Mouse (Mus musculus): ENCODE measurements around the gene Lnx2. TPM values are rescaled to one million over a fixed set of nuclear protein-coding genes. Genes with fewer than 3 reads are reported as not detected.

Lnx2 gene
- polyA plus RNA-seq, 1 experiment, result 44.9 TPM

GRCm38 (mm10) chr5:147068876-147069275, 7.5 kb downstream of the Lnx2 start:
- WGBS, result 82% methylated on average over 5 of the region's 5 CpGs
- Histone ChIP-seq H3K36me3 (ENCODE audit: control insufficient read depth, insufficient read depth, low read length) (no peaks in the 10 kb centered on the region), H3K4me1 (ENCODE audit: control insufficient read depth, insufficient read depth, insufficient read length, low read length) (peaks cover 7% of the 10 kb centered on the region; the same call in 1 of the 2 replicates), H3K27me3 (ENCODE audit: control insufficient read depth, insufficient read depth, low read length) (no peaks in the 10 kb centered on the region), H3K4me3 (ENCODE audit: low read depth, low read length) (no peak overlapping the region), H3K27ac (ENCODE audit: insufficient read depth, low read depth, low read length) (no peak overlapping the region)
- TF ChIP-seq POLR2A (IDR thresholded peaks at IDR 0.05; ENCODE audit: low read depth, low read length), result no peak
- no peak for TF ChIP-seq CTCF (IDR thresholded peaks at IDR 0.05; ENCODE audit: extremely low read depth, insufficient read length, insufficient replicate concordance, low read depth, low read length)

- H3K36me3 ChIP-seq (ENCODE audit: control insufficient read depth, insufficient read depth, low read length), result no peaks in the 10 kb centered on the region
- 63% methylated on average over 5 of the region's 5 CpGs for WGBS
- no peaks in the 10 kb centered on the region for H3K27me3 ChIP-seq (ENCODE audit: control insufficient read depth, insufficient read depth, low read length)
- TF ChIP-seq POLR2A (IDR thresholded peaks at IDR 0.05; ENCODE audit: low read depth, low read length), result no peak
- no peak for TF ChIP-seq CTCF (IDR thresholded peaks at IDR 0.05; ENCODE audit: extremely low read depth, insufficient read length, insufficient replicate concordance, low read depth, low read length)
- H3K27ac ChIP-seq (ENCODE audit: insufficient read depth, low read depth, low read length), result no peak overlapping the region
- peaks cover 5% of the 10 kb centered on the region; the same call in 1 of the 2 replicates for H3K4me1 ChIP-seq (ENCODE audit: control insufficient read depth, insufficient read depth, insufficient read length, low read length)
- H3K4me3 ChIP-seq (ENCODE audit: low read depth, low read length), result no peak overlapping the region
Observed at GRCm38 (mm10) chr5:147066965-147067364, 9.4 kb downstream of the Lnx2 start.

GRCm38 (mm10) chr5:147066129-147066528, 10.3 kb downstream of the Lnx2 start:
- Histone ChIP-seq H3K4me3 (ENCODE audit: low read depth, low read length) (no peak overlapping the region), H3K4me1 (ENCODE audit: control insufficient read depth, insufficient read depth, insufficient read length, low read length) (peaks cover 5% of the 10 kb centered on the region; the same call in 1 of the 2 replicates), H3K27me3 (ENCODE audit: control insufficient read depth, insufficient read depth, low read length) (no peaks in the 10 kb centered on the region), H3K36me3 (ENCODE audit: control insufficient read depth, insufficient read depth, low read length) (no peaks in the 10 kb centered on the region), H3K27ac (ENCODE audit: insufficient read depth, low read depth, low read length) (no peak overlapping the region)
- TF ChIP-seq POLR2A (IDR thresholded peaks at IDR 0.05; ENCODE audit: low read depth, low read length) (no peak), CTCF (IDR thresholded peaks at IDR 0.05; ENCODE audit: extremely low read depth, insufficient read length, insufficient replicate concordance, low read depth, low read length) (no peak)
- WGBS, result 60% methylated on average over 4 of the region's 4 CpGs

- H3K4me3 ChIP-seq (ENCODE audit: low read depth, low read length), result no peak overlapping the region
- no peak overlapping the region for H3K27ac ChIP-seq (ENCODE audit: insufficient read depth, low read depth, low read length)
- H3K27me3 ChIP-seq (ENCODE audit: control insufficient read depth, insufficient read depth, low read length), result no peaks in the 10 kb centered on the region
- H3K4me1 ChIP-seq (ENCODE audit: control insufficient read depth, insufficient read depth, insufficient read length, low read length), result peaks cover 10% of the 10 kb centered on the region
- 57% methylated on average over 8 of the region's 8 CpGs for WGBS
- H3K36me3 ChIP-seq (ENCODE audit: control insufficient read depth, insufficient read depth, low read length), result no peaks in the 10 kb centered on the region
- TF ChIP-seq CTCF (IDR thresholded peaks at IDR 0.05; ENCODE audit: extremely low read depth, insufficient read length, insufficient replicate concordance, low read depth, low read length) (no peak), POLR2A (IDR thresholded peaks at IDR 0.05; ENCODE audit: low read depth, low read length) (no peak)
Observed at GRCm38 (mm10) chr5:147063215-147063661, 13.1 kb downstream of the Lnx2 start.

- Histone ChIP-seq H3K27me3 (ENCODE audit: control insufficient read depth, insufficient read depth, low read length) (no peaks in the 10 kb centered on the region), H3K36me3 (ENCODE audit: control insufficient read depth, insufficient read depth, low read length) (no peaks in the 10 kb centered on the region), H3K4me1 (ENCODE audit: control insufficient read depth, insufficient read depth, insufficient read length, low read length) (peaks cover 8% of the 10 kb centered on the region), H3K4me3 (ENCODE audit: low read depth, low read length) (no peak overlapping the region), H3K27ac (ENCODE audit: insufficient read depth, low read depth, low read length) (no peak overlapping the region)
- 80% methylated on average over 2 of the region's 2 CpGs for WGBS
- no peak for TF ChIP-seq POLR2A (IDR thresholded peaks at IDR 0.05; ENCODE audit: low read depth, low read length)
- no peak for TF ChIP-seq CTCF (IDR thresholded peaks at IDR 0.05; ENCODE audit: extremely low read depth, insufficient read length, insufficient replicate concordance, low read depth, low read length)
Observed at GRCm38 (mm10) chr5:147060024-147060423, 16.4 kb downstream of the Lnx2 start.

- WGBS, result 60% methylated on average over 9 of the region's 9 CpGs
- no peak for TF ChIP-seq CTCF (IDR thresholded peaks at IDR 0.05; ENCODE audit: extremely low read depth, insufficient read length, insufficient replicate concordance, low read depth, low read length)
- no peak for TF ChIP-seq POLR2A (IDR thresholded peaks at IDR 0.05; ENCODE audit: low read depth, low read length)
- Histone ChIP-seq H3K27me3 (ENCODE audit: control insufficient read depth, insufficient read depth, low read length) (no peaks in the 10 kb centered on the region), H3K4me3 (ENCODE audit: low read depth, low read length) (no peak overlapping the region), H3K36me3 (ENCODE audit: control insufficient read depth, insufficient read depth, low read length) (no peaks in the 10 kb centered on the region), H3K4me1 (ENCODE audit: control insufficient read depth, insufficient read depth, insufficient read length, low read length) (peaks cover 9% of the 10 kb centered on the region), H3K27ac (ENCODE audit: insufficient read depth, low read depth, low read length) (no peak overlapping the region)
Observed at GRCm38 (mm10) chr5:147059319-147059718, 17.1 kb downstream of the Lnx2 start.

GRCm38 (mm10) chr5:147058661-147059060, 17.7 kb downstream of the Lnx2 start:
- Histone ChIP-seq H3K36me3 (ENCODE audit: control insufficient read depth, insufficient read depth, low read length) (no peaks in the 10 kb centered on the region), H3K4me3 (ENCODE audit: low read depth, low read length) (no peak overlapping the region), H3K27ac (ENCODE audit: insufficient read depth, low read depth, low read length) (no peak overlapping the region), H3K27me3 (ENCODE audit: control insufficient read depth, insufficient read depth, low read length) (no peaks in the 10 kb centered on the region), H3K4me1 (ENCODE audit: control insufficient read depth, insufficient read depth, insufficient read length, low read length) (peaks cover 16% of the 10 kb centered on the region)
- 93% methylated on average over 5 of the region's 5 CpGs for WGBS
- TF ChIP-seq CTCF (IDR thresholded peaks at IDR 0.05; ENCODE audit: extremely low read depth, insufficient read length, insufficient replicate concordance, low read depth, low read length), result no peak
- TF ChIP-seq POLR2A (IDR thresholded peaks at IDR 0.05; ENCODE audit: low read depth, low read length), result no peak
